Mouse (Mus musculus) MEL-GATA-1-ER (cell line): Measurements from ENCODE around the gene Vpreb2.
"Not testable (repeated sequence)": the region's sequence is repeated elsewhere in the genome, so short reads cannot be mapped to it uniquely, and the experiment has no call there.

Source experiments
- DNase-seq: peaks from one replicate; pipeline ENCODE4 v3.0.0-alpha.2; 2012; ENCODE audit warnings: low read depth; ENCODE audit errors: extremely low read depth

Gene Vpreb2

GRCm38 (mm10) chr16:17980128-17980527, at the start of gene Vpreb2:
TSS of gene Vpreb2 (plus strand) at chr16:17980428.
- DNase-seq = no peak

- DNase-seq = no peak
Measured at GRCm38 (mm10) chr16:17931906-17932460, 48.2 kb upstream of the Vpreb2 start.

- DNase-seq = peak; percentile 34
Measured at GRCm38 (mm10) chr16:17933594-17934444, 46.4 kb upstream of the Vpreb2 start.

- no peak for DNase-seq
Measured at GRCm38 (mm10) chr16:17934445-17934910, 45.8 kb upstream of the Vpreb2 start.

- no peak for DNase-seq
Measured at GRCm38 (mm10) chr16:17936776-17937175, 43.5 kb upstream of the Vpreb2 start.

GRCm38 (mm10) chr16:17938187-17938586, 42.0 kb upstream of the Vpreb2 start:
- DNase-seq = no peak

GRCm38 (mm10) chr16:17938821-17939220, 41.4 kb upstream of the Vpreb2 start:
- peak; percentile 76 for DNase-seq

GRCm38 (mm10) chr16:17939255-17939751, 40.9 kb upstream of the Vpreb2 start:
- peak; percentile 74 for DNase-seq

GRCm38 (mm10) chr16:17943466-17943865, 36.8 kb upstream of the Vpreb2 start:
- no peak for DNase-seq

GRCm38 (mm10) chr16:17945081-17945831, 35.0 kb upstream of the Vpreb2 start:
- DNase-seq = no peak

GRCm38 (mm10) chr16:17949421-17949877, 30.8 kb upstream of the Vpreb2 start:
- DNase-seq = no peak

- no peak for DNase-seq
Measured at GRCm38 (mm10) chr16:17950068-17950467, 30.2 kb upstream of the Vpreb2 start.

GRCm38 (mm10) chr16:17951618-17952017, 28.6 kb upstream of the Vpreb2 start:
- DNase-seq = no peak

GRCm38 (mm10) chr16:17956052-17956638, 24.1 kb upstream of the Vpreb2 start:
- not testable (repeated sequence) for DNase-seq

GRCm38 (mm10) chr16:17962091-17962490, 18.1 kb upstream of the Vpreb2 start:
- no peak for DNase-seq

- DNase-seq = no peak
Measured at GRCm38 (mm10) chr16:17971853-17972252, 8.4 kb upstream of the Vpreb2 start.

- not testable (repeated sequence) for DNase-seq
Measured at GRCm38 (mm10) chr16:17977840-17978239, 2.4 kb upstream of the Vpreb2 start.

GRCm38 (mm10) chr16:17983201-17983600, 3.0 kb downstream of the Vpreb2 start:
- peak; percentile 7 for DNase-seq

GRCm38 (mm10) chr16:17984231-17984630, 4.0 kb downstream of the Vpreb2 start:
- DNase-seq = no peak

- no peak for DNase-seq
Measured at GRCm38 (mm10) chr16:17985078-17985477, 4.8 kb downstream of the Vpreb2 start.

GRCm38 (mm10) chr16:17986456-17987132, 6.4 kb downstream of the Vpreb2 start:
- DNase-seq = peak; percentile 30
